Mouse (Mus musculus) bone marrow, adult 2 months (tissue): ENCODE data around the gene 4930556J24Rik.

Experiments
- CTCF ChIP-seq: fragments of 200-500 bp; IDR thresholded peaks from 2 replicates; pipeline ENCODE4 v1.5.1; 2011; ENCODE audit warnings: low read length, control low read depth; ENCODE audit not compliant: control insufficient read depth, insufficient read depth
- POLR2A ChIP-seq: fragments of 200-500 bp; IDR thresholded peaks from 2 replicates; pipeline ENCODE4 v1.6.1; 2011; ENCODE audit warnings: low read depth, mild to moderate bottlenecking, control low read depth, low read length, borderline replicate concordance; ENCODE audit not compliant: control insufficient read depth

DNA sequence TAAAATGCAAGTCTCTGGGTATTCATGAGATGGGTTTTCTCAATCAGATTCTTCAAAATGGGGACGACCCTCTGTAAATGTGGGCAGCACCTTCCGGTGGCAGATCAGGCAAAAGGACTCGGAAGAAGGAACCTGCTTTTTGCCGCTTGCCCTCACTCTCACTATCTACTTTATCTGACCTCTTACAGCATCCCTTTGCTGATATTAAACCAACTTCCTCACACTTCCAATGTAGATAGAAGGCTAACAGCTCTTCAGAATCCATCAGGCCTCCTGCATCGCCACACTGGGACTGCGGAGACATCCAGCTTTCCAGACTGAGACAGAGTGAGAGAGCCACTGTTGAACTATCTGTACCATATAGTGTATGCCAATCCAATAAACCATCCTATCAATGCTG, 53.8 kb downstream of the 4930556J24Rik start:
- TF ChIP-seq CTCF (no peak), POLR2A (no peak)
